Mouse (Mus musculus) urinary bladder, adult 18-20 months (tissue): ENCODE measurements around the gene Rab6a.

Source experiments
- DNase-seq, 2 experiments: peaks; one replicate each; pipeline ENCODE4 v3.0.0; 2022; ENCODE audit warnings: low spot score in 2 of 2, mixed read lengths in 2 of 2

Gene Rab6a

GRCm38 (mm10) chr7:100622277-100622676 is 15.1 kb downstream of the Rab6a start:
- no peak for DNase-seq

GRCm38 (mm10) chr7:100624538-100624937 is 17.3 kb downstream of the Rab6a start:
- DNase-seq: no peak

GRCm38 (mm10) chr7:100637657-100638056 is 30.4 kb downstream of the Rab6a start:
- no peak for DNase-seq

GRCm38 (mm10) chr7:100642413-100642812 is 35.2 kb downstream of the Rab6a start:
- no peak for DNase-seq

GRCm38 (mm10) chr7:100645147-100645546 is 37.9 kb downstream of the Rab6a start:
- DNase-seq: no peak

GRCm38 (mm10) chr7:100649095-100649494 is 41.9 kb downstream of the Rab6a start:
- no peak for DNase-seq

- DNase-seq: no peak
Observed at GRCm38 (mm10) chr7:100649826-100650225, 42.6 kb downstream of the Rab6a start.

- no peak for DNase-seq
Observed at GRCm38 (mm10) chr7:100650421-100650820, 43.2 kb downstream of the Rab6a start.

GRCm38 (mm10) chr7:100651011-100651410 is 43.8 kb downstream of the Rab6a start:
- no peak for DNase-seq

GRCm38 (mm10) chr7:100653480-100654266 is 46.5 kb downstream of the Rab6a start:
- DNase-seq: no peak

- DNase-seq: no peak
Observed at GRCm38 (mm10) chr7:100654441-100654840, 47.2 kb downstream of the Rab6a start.

- DNase-seq: no peak
Observed at GRCm38 (mm10) chr7:100656739-100657138, 49.5 kb downstream of the Rab6a start.

GRCm38 (mm10) chr7:100658093-100658578 is 50.9 kb downstream of the Rab6a start:
- DNase-seq: peak in 1 of 2 experiments; percentile 37

- DNase-seq: no peak
Observed at GRCm38 (mm10) chr7:100661264-100661663, 54.1 kb downstream of the Rab6a start.

- no peak for DNase-seq
Observed at GRCm38 (mm10) chr7:100662231-100662630, 55.0 kb downstream of the Rab6a start, which contains the start of gene Plekhb1. TSS of gene Plekhb1 (minus strand) at chr7:100662414.

- DNase-seq: peak; percentile 76 to 84
Observed at GRCm38 (mm10) chr7:100663190-100663589, 56.0 kb downstream of the Rab6a start.

GRCm38 (mm10) chr7:100663729-100664304 is 56.6 kb downstream of the Rab6a start:
- no peak for DNase-seq

GRCm38 (mm10) chr7:100670646-100671045 is 63.4 kb downstream of the Rab6a start:
- no peak for DNase-seq

GRCm38 (mm10) chr7:100673452-100673851 is 66.2 kb downstream of the Rab6a start:
- DNase-seq: no peak

- DNase-seq: no peak
Observed at GRCm38 (mm10) chr7:100674941-100675340, 67.7 kb downstream of the Rab6a start.

- DNase-seq: peak in 1 of 2 experiments; percentile 20
Observed at GRCm38 (mm10) chr7:100678052-100678451, 70.8 kb downstream of the Rab6a start.

- no peak for DNase-seq
Observed at GRCm38 (mm10) chr7:100678948-100679880, 72.0 kb downstream of the Rab6a start.
